Mouse (Mus musculus): Measurements from ENCODE around the gene Tbc1d1. TPM values are rescaled to one million over a fixed set of nuclear protein-coding genes. Genes with fewer than 3 reads are reported as not detected.
"Not testable (repeated sequence)": the region's sequence is repeated elsewhere in the genome, so short reads cannot be mapped to it uniquely, and the experiment has no call there.

Tbc1d1 gene
- polyA plus RNA-seq, 1 experiment from 2014 or later = 30.7 TPM

GRCm38 (mm10) chr5:64346343-64346885 lies 190.3 kb downstream of the Tbc1d1 start:
- Histone ChIP-seq H3K9me3 (no peaks in the 10 kb centered on the region), H3K27ac (0 out of 2 replicates have a peak overlapping the region, but pooled peaks have one; percentile 35), H3K36me3 (replicated peaks) (peaks cover 74% of the 10 kb centered on the region), H3K4me1 (peaks cover 26% of the 10 kb centered on the region), H3K27me3 (ENCODE audit: poor library complexity, severe bottlenecking) (no peaks in the 10 kb centered on the region), H3K4me3 (no peak overlapping the region)
- no peak for DNase-seq (ENCODE audit: extremely low spot score, low spot score)
- 94% methylated on average over 6 of the region's 6 CpGs for WGBS

GRCm38 (mm10) chr5:64348166-64348565 lies 192.1 kb downstream of the Tbc1d1 start:
- DNase-seq (ENCODE audit: extremely low spot score, low spot score) = no peak
- H3K27me3 ChIP-seq (ENCODE audit: poor library complexity, severe bottlenecking) = no peaks in the 10 kb centered on the region
- peaks cover 74% of the 10 kb centered on the region for H3K36me3 ChIP-seq (replicated peaks)
- H3K27ac ChIP-seq = no peak overlapping the region
- 98% methylated on average over 2 of the region's 2 CpGs for WGBS
- H3K9me3 ChIP-seq = no peaks in the 10 kb centered on the region
- peaks cover 26% of the 10 kb centered on the region for H3K4me1 ChIP-seq
- H3K4me3 ChIP-seq = no peak overlapping the region

- DNase-seq (ENCODE audit: extremely low spot score, low spot score) = no peak
- H3K4me3 ChIP-seq = no peak overlapping the region
- peaks cover 26% of the 10 kb centered on the region for H3K4me1 ChIP-seq
- no peaks in the 10 kb centered on the region for H3K9me3 ChIP-seq
- H3K27ac ChIP-seq = no peak overlapping the region
- no peaks in the 10 kb centered on the region for H3K27me3 ChIP-seq (ENCODE audit: poor library complexity, severe bottlenecking)
- 94% methylated on average over 8 of the region's 8 CpGs for WGBS
- peaks cover 69% of the 10 kb centered on the region for H3K36me3 ChIP-seq (replicated peaks)
Measured at GRCm38 (mm10) chr5:64348780-64349179, 192.7 kb downstream of the Tbc1d1 start.

- Histone ChIP-seq H3K27ac (no peak overlapping the region), H3K4me3 (no peak overlapping the region), H3K36me3 (replicated peaks) (peaks cover 42% of the 10 kb centered on the region), H3K4me1 (peaks cover 19% of the 10 kb centered on the region), H3K9me3 (no peaks in the 10 kb centered on the region), H3K27me3 (ENCODE audit: poor library complexity, severe bottlenecking) (no peaks in the 10 kb centered on the region)
- DNase-seq (ENCODE audit: extremely low spot score, low spot score) = no peak
- WGBS = 90% methylated on average over 6 of the region's 6 CpGs
Measured at GRCm38 (mm10) chr5:64351968-64352367, 195.9 kb downstream of the Tbc1d1 start.

- no peaks in the 10 kb centered on the region for H3K36me3 ChIP-seq (replicated peaks)
- H3K4me1 ChIP-seq = peaks cover 38% of the 10 kb centered on the region
- no peaks in the 10 kb centered on the region for H3K27me3 ChIP-seq (ENCODE audit: poor library complexity, severe bottlenecking)
- DNase-seq (ENCODE audit: extremely low spot score, low spot score) = no peak
- H3K27ac ChIP-seq = peak overlapping the region; percentile 11; the same call in 1 of the 2 replicates
- peaks cover 3% of the 10 kb centered on the region; the same call in 1 of the 2 replicates for H3K9me3 ChIP-seq
- 86% methylated on average over 18 of the region's 18 CpGs for WGBS
- H3K4me3 ChIP-seq = no peak overlapping the region
Measured at GRCm38 (mm10) chr5:64358639-64359584, 202.8 kb downstream of the Tbc1d1 start.

GRCm38 (mm10) chr5:64360147-64360875 lies 204.2 kb downstream of the Tbc1d1 start:
- no peaks in the 10 kb centered on the region for H3K36me3 ChIP-seq (replicated peaks)
- peaks cover 42% of the 10 kb centered on the region for H3K4me1 ChIP-seq
- H3K4me3 ChIP-seq = no peak overlapping the region
- H3K27me3 ChIP-seq (ENCODE audit: poor library complexity, severe bottlenecking) = no peaks in the 10 kb centered on the region
- H3K27ac ChIP-seq = peak overlapping the region; percentile 44; the same call in 1 of the 2 replicates
- peaks cover 3% of the 10 kb centered on the region; the same call in 1 of the 2 replicates for H3K9me3 ChIP-seq
- no peak for DNase-seq (ENCODE audit: extremely low spot score, low spot score)
- WGBS = 85% methylated on average over 8 of the region's 8 CpGs

- not testable (repeated sequence) for H3K27ac ChIP-seq; DNase-seq (ENCODE audit: extremely low spot score, low spot score); H3K9me3 ChIP-seq; H3K27me3 ChIP-seq (ENCODE audit: poor library complexity, severe bottlenecking); H3K36me3 ChIP-seq (replicated peaks); H3K4me3 ChIP-seq
- H3K4me1 ChIP-seq = peaks cover 42% of the 10 kb centered on the region
Measured at GRCm38 (mm10) chr5:64360876-64361268, 204.8 kb downstream of the Tbc1d1 start.

- 87% methylated on average over 5 of the region's 5 CpGs for WGBS
- H3K36me3 ChIP-seq (replicated peaks) = no peaks in the 10 kb centered on the region
- H3K4me1 ChIP-seq = peaks cover 50% of the 10 kb centered on the region
- no peaks in the 10 kb centered on the region for H3K27me3 ChIP-seq (ENCODE audit: poor library complexity, severe bottlenecking)
- H3K9me3 ChIP-seq = peaks cover 3% of the 10 kb centered on the region; the same call in 1 of the 2 replicates
- DNase-seq (ENCODE audit: extremely low spot score, low spot score) = no peak
- H3K27ac ChIP-seq = 0 out of 2 replicates have a peak overlapping the region, but pooled peaks have one; percentile 20
- H3K4me3 ChIP-seq = no peak overlapping the region
Measured at GRCm38 (mm10) chr5:64363859-64364406, 207.8 kb downstream of the Tbc1d1 start.

GRCm38 (mm10) chr5:64364432-64365125 lies 208.5 kb downstream of the Tbc1d1 start:
- no peaks in the 10 kb centered on the region for H3K36me3 ChIP-seq (replicated peaks)
- WGBS = 73% methylated on average over 7 of the region's 7 CpGs
- DNase-seq (ENCODE audit: extremely low spot score, low spot score) = no peak
- peaks cover 45% of the 10 kb centered on the region for H3K4me1 ChIP-seq
- H3K4me3 ChIP-seq = no peak overlapping the region
- peaks cover 3% of the 10 kb centered on the region; the same call in 1 of the 2 replicates for H3K9me3 ChIP-seq
- H3K27me3 ChIP-seq (ENCODE audit: poor library complexity, severe bottlenecking) = no peaks in the 10 kb centered on the region
- H3K27ac ChIP-seq = 0 out of 2 replicates have a peak overlapping the region, but pooled peaks have one; percentile 20

GRCm38 (mm10) chr5:64365187-64366066 lies 209.3 kb downstream of the Tbc1d1 start:
- Histone ChIP-seq H3K27ac (0 out of 2 replicates have a peak overlapping the region, but pooled peaks have one; percentile 4), H3K4me1 (peaks cover 36% of the 10 kb centered on the region)
- 89% methylated on average over 11 of the region's 11 CpGs for WGBS

GRCm38 (mm10) chr5:64366113-64366512 lies 210.0 kb downstream of the Tbc1d1 start:
- Histone ChIP-seq H3K4me1 (peaks cover 33% of the 10 kb centered on the region), H3K36me3 (replicated peaks) (no peaks in the 10 kb centered on the region), H3K27me3 (ENCODE audit: poor library complexity, severe bottlenecking) (no peaks in the 10 kb centered on the region), H3K9me3 (peaks cover 6% of the 10 kb centered on the region; the same call in 1 of the 2 replicates), H3K4me3 (no peak overlapping the region), H3K27ac (no peak overlapping the region)
- DNase-seq (ENCODE audit: extremely low spot score, low spot score) = no peak
- WGBS = 90% methylated on average over 9 of the region's 9 CpGs

More at GRCm38 (mm10) chr5:64365187-64366066, 209.3 kb downstream of the Tbc1d1 start:
- no peak for DNase-seq (ENCODE audit: extremely low spot score, low spot score)
- peaks cover 6% of the 10 kb centered on the region; the same call in 1 of the 2 replicates for H3K9me3 ChIP-seq
- no peaks in the 10 kb centered on the region for H3K27me3 ChIP-seq (ENCODE audit: poor library complexity, severe bottlenecking)
- no peaks in the 10 kb centered on the region for H3K36me3 ChIP-seq (replicated peaks)
- no peak overlapping the region for H3K4me3 ChIP-seq

Data from forebrain, embryonic 10.5 days (tissue).